ENCODE assay signal across 24 mouse cellular contexts in genomic region chr19:15502315-15502984, GRCm38 (mm10).
DNase-seq lines count a peak whose midpoint lies in the region; ATAC-seq and TF ChIP-seq lines count a peak whose summit lies in the region.
"Had no signal": no experiment of that assay in that cellular context is flagged by ENCODE, and none has a peak within 500 bp of the region (broad histone marks: within the 10 kb centered on the region; RNA-seq: fewer than 3 reads in every experiment).

No protein-coding gene starts in this region.

- peaks cover 9% of the 10 kb centered on the region; the same call in 1 of the 2 replicates for H3K27me3 ChIP-seq in forebrain, embryonic 11.5 days (ENCODE audit: control insufficient read depth, insufficient read depth, low read length)
- 0 out of 2 replicates have a peak, but pooled peaks cover 11% of the 10 kb centered on the region for H3K27me3 ChIP-seq in forebrain, postnatal 0 days (ENCODE audit: insufficient read depth, low read length)
- H3K27me3 ChIP-seq in neural tube, embryonic 11.5 days (ENCODE audit: control insufficient read depth, insufficient read depth, low read length): no peaks in the 10 kb centered on the region
- no peaks in the 10 kb centered on the region for H3K27me3 ChIP-seq in embryonic facial prominence, embryonic 10.5 days (replicated peaks; ENCODE audit: low read depth, poor library complexity, severe bottlenecking)
- H3K27me3 ChIP-seq: heart, embryonic 13.5 days had no signal

- TF ChIP-seq CTCF in forebrain, postnatal 0 days (IDR thresholded peaks at IDR 0.05; ENCODE audit: low read depth): no peak

- no peak overlapping the region for H3K4me2 ChIP-seq in forebrain, embryonic 11.5 days (ENCODE audit: low read depth, low read length, severe bottlenecking)
- no peak overlapping the region for H3K4me2 ChIP-seq in forebrain, postnatal 0 days (ENCODE audit: low read depth)
- no peak overlapping the region for H3K4me2 ChIP-seq in neural tube, embryonic 11.5 days (ENCODE audit: low read depth)
- H3K4me2 ChIP-seq: heart, embryonic 13.5 days had no signal

- ATAC-seq in forebrain, embryonic 11.5 days (replicated peaks; ENCODE audit: low FRiP score): peak; percentile 72
- no peak for ATAC-seq in forebrain, postnatal 0 days
- ATAC-seq in neural tube, embryonic 11.5 days (ENCODE audit: insufficient read depth, low FRiP score, low TSS enrichment): peak; percentile 67; the same call in 1 of the 2 replicates
- ATAC-seq: CD4-positive, CD25-positive, alpha-beta regulatory T cell, adult 4 months; hindbrain, postnatal 0 days; intestine, postnatal 0 days had no signal

- H3K4me3 ChIP-seq in forebrain, embryonic 11.5 days (ENCODE audit: low read depth, low read length): no peak overlapping the region
- H3K4me3 ChIP-seq in forebrain, postnatal 0 days (ENCODE audit: low read depth, low read length): no peak overlapping the region
- no peak overlapping the region for H3K4me3 ChIP-seq in neural tube, embryonic 11.5 days (ENCODE audit: low read depth, low read length)
- H3K4me3 ChIP-seq in embryonic facial prominence, embryonic 10.5 days: no peak overlapping the region
- H3K4me3 ChIP-seq: heart, adult 2 months; heart, embryonic 13.5 days; layer of hippocampus, adult 2 months; midbrain, embryonic 10.5 days had no signal

- no peak for DNase-seq in forebrain, embryonic 11.5 days (ENCODE audit: low spot score)
- DNase-seq in forebrain, postnatal 0 days: no peak
- DNase-seq in neural tube, embryonic 11.5 days (ENCODE audit: low spot score): no peak
- DNase-seq in neural tube, embryonic 10.5 days (ENCODE audit: extremely low spot score, low spot score): no peak
- DNase-seq in mesoderm, embryonic 11.5 days (ENCODE audit: low read depth, low spot score): peak; percentile 25
- DNase-seq in embryonic facial prominence, embryonic 10.5 days (ENCODE audit: low spot score): no peak
- DNase-seq in gastrocnemius, postnatal 10 days: no peak
- DNase-seq: adrenal gland, postnatal 25 days; cerebellum, adult 11-12 months; cerebellum, postnatal 14 days; embryo, embryonic 11 days; gastrocnemius, postnatal 25 days; heart, adult 2 months; heart, postnatal 14 days; kidney, postnatal 25 days; thymus, adult 18-20 months; thymus, postnatal 4 days had no signal

- no peak overlapping the region for H3K27ac ChIP-seq in forebrain, embryonic 11.5 days (ENCODE audit: low read depth, low read length)
- no peak overlapping the region for H3K27ac ChIP-seq in forebrain, postnatal 0 days (ENCODE audit: low read depth, low read length)
- no peak overlapping the region for H3K27ac ChIP-seq in neural tube, embryonic 11.5 days (ENCODE audit: low read depth, low read length)
- H3K27ac ChIP-seq in embryonic facial prominence, embryonic 10.5 days (replicated peaks): no peak overlapping the region
- H3K27ac ChIP-seq: heart, adult 2 months; heart, embryonic 13.5 days; hindbrain, postnatal 0 days; layer of hippocampus, adult 2 months; macrophage; midbrain, embryonic 10.5 days had no signal

- H3K36me3 ChIP-seq in forebrain, embryonic 11.5 days (ENCODE audit: control insufficient read depth, insufficient read depth, low read length): no peaks in the 10 kb centered on the region
- no peaks in the 10 kb centered on the region for H3K36me3 ChIP-seq in forebrain, postnatal 0 days (ENCODE audit: insufficient read depth)
- H3K36me3 ChIP-seq in neural tube, embryonic 11.5 days (ENCODE audit: control insufficient read depth, insufficient read depth, low read length): no peaks in the 10 kb centered on the region
- no peaks in the 10 kb centered on the region for H3K36me3 ChIP-seq in embryonic facial prominence, embryonic 10.5 days (replicated peaks)
- H3K36me3 ChIP-seq: heart, embryonic 13.5 days; midbrain, embryonic 10.5 days had no signal

- no peak overlapping the region for H3K9ac ChIP-seq in forebrain, embryonic 11.5 days (ENCODE audit: low read length)
- H3K9ac ChIP-seq in forebrain, postnatal 0 days: no peak overlapping the region
- no peak overlapping the region for H3K9ac ChIP-seq in neural tube, embryonic 11.5 days (ENCODE audit: low read length)
- H3K9ac ChIP-seq: heart, embryonic 13.5 days had no signal

- 26% methylated on average over 9 of the region's 9 CpGs for WGBS in forebrain, embryonic 11.5 days
- WGBS in forebrain, postnatal 0 days: 16% methylated on average over 9 of the region's 9 CpGs
- 57% methylated on average over 9 of the region's 9 CpGs for WGBS in neural tube, embryonic 11.5 days
- WGBS in embryonic facial prominence, embryonic 10.5 days: 62% methylated on average over 9 of the region's 9 CpGs

- peaks cover 2% of the 10 kb centered on the region; the same call in 1 of the 2 replicates for H3K4me1 ChIP-seq in forebrain, embryonic 11.5 days (replicated peaks; ENCODE audit: control insufficient read depth, insufficient read depth, low read length)
- H3K4me1 ChIP-seq in forebrain, postnatal 0 days (ENCODE audit: insufficient read depth): no peaks in the 10 kb centered on the region
- no peaks in the 10 kb centered on the region for H3K4me1 ChIP-seq in neural tube, embryonic 11.5 days (ENCODE audit: control insufficient read depth, insufficient read depth, low read length)
- no peaks in the 10 kb centered on the region for H3K4me1 ChIP-seq in embryonic facial prominence, embryonic 10.5 days
- H3K4me1 ChIP-seq: heart, embryonic 13.5 days; midbrain, embryonic 10.5 days had no signal

- H3K9me3 ChIP-seq in forebrain, embryonic 11.5 days (ENCODE audit: control insufficient read depth, low read length): no peaks in the 10 kb centered on the region
- H3K9me3 ChIP-seq in forebrain, postnatal 0 days (ENCODE audit: low read length): no peaks in the 10 kb centered on the region
- no peaks in the 10 kb centered on the region for H3K9me3 ChIP-seq in neural tube, embryonic 11.5 days (ENCODE audit: control insufficient read depth, low read length)
- H3K9me3 ChIP-seq in embryonic facial prominence, embryonic 10.5 days: no peaks in the 10 kb centered on the region
- H3K9me3 ChIP-seq: heart, embryonic 13.5 days; midbrain, embryonic 10.5 days had no signal
